Mouse (Mus musculus) stomach, postnatal 0 days (tissue): Measurements from ENCODE around the gene Med4.

ENCODE experiments used
- CTCF ChIP-seq: IDR thresholded peaks from 2 replicates; pipeline ENCODE4 v1.5.1; 2016; ENCODE audit warnings: antibody characterized with exemption, low read depth, mild to moderate bottlenecking, moderate library complexity
- EP300 ChIP-seq: optimal IDR thresholded peaks from 2 replicates; pipeline ENCODE3; 2016; ENCODE audit warnings: antibody characterized with exemption

- TF ChIP-seq EP300 (no peak), CTCF (no peak)
Observed at GRCm38 (mm10) chr14:73501283-73501682, 8.5 kb upstream of the Med4 start.
